ENCODE assay signal across 20 mouse cellular contexts in the genomic region with DNA sequence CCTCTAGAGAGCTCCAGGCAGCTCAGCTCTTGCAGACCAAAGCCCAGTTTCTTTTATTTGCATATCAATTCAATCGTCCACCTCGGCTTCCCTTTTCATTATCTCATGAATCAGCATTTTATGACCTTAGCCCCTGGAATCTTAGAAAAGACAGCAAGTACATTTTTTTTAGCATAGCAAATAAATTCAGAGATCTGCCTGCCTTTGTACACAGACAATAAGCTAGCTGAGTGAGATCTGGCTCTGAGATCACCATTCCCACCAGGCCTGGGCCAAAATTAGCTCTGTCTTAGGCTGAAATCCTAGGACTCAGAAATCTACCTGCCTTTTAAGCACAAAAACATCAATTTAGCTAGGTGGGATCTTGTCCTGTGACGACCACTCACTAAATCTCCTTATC.
A peak's percentile ranks its signal among the peaks of the same experiment; 100 is the strongest.
DNase-seq lines count a peak whose midpoint lies in the region; ATAC-seq and TF ChIP-seq lines count a peak whose summit lies in the region.
"Had no signal": no experiment of that assay in that cellular context is flagged by ENCODE, and none has a peak within 500 bp of the region (broad histone marks: within the 10 kb centered on the region; RNA-seq: fewer than 3 reads in every experiment).

No protein-coding gene starts in this region.

- intact Hi-C loops in left cerebral cortex, postnatal 25 days (cut with DNase I) = no loop called here
- intact Hi-C loops in gastrocnemius, adult 2 months (cut with DNase I) = no loop called here

- peak; percentile 5 for DNase-seq in heart, adult 11 months
- peak; percentile 48 for DNase-seq in NIH3T3 (ENCODE audit: low read depth)
- no peak for DNase-seq in left cerebral cortex, postnatal 25 days (ENCODE audit: low spot score in 2 of 2)
- no peak for DNase-seq in gastrocnemius, adult 2 months
- DNase-seq: adrenal gland, adult 8-10 months; cerebellum, adult 9-11 months; gastrocnemius, postnatal 36 days; kidney, adult 11 months; lung, postnatal 10 days; right cerebral cortex, postnatal 4 days; thymus, adult 2 months had no signal

- 49% methylated on average over 3 of the region's 3 CpGs for WGBS in heart, embryonic 11.5 days (ENCODE audit: insufficient replicate concordance)
- WGBS in hindbrain, embryonic 13.5 days = 22% methylated on average over 3 of the region's 3 CpGs
- WGBS in midbrain, embryonic 15.5 days = 25% methylated on average over 3 of the region's 3 CpGs

- no peak overlapping the region for H3K9ac ChIP-seq in heart, embryonic 11.5 days (ENCODE audit: low read depth, low read length)
- H3K9ac ChIP-seq in hindbrain, embryonic 13.5 days = no peak overlapping the region
- no peak overlapping the region for H3K9ac ChIP-seq in midbrain, embryonic 15.5 days
- H3K9ac ChIP-seq: embryonic facial prominence, embryonic 13.5 days; limb, embryonic 15.5 days; liver, embryonic 15.5 days had no signal

- no peaks in the 10 kb centered on the region for H3K4me1 ChIP-seq in heart, embryonic 11.5 days (ENCODE audit: control insufficient read depth, insufficient read depth, low read length)
- H3K4me1 ChIP-seq in hindbrain, embryonic 13.5 days (replicated peaks) = peaks cover 14% of the 10 kb centered on the region; the same call in 1 of the 2 replicates
- H3K4me1 ChIP-seq in midbrain, embryonic 15.5 days = peaks cover 9% of the 10 kb centered on the region
- H3K4me1 ChIP-seq: embryonic facial prominence, embryonic 13.5 days; limb, embryonic 15.5 days; liver, embryonic 15.5 days; megakaryocyte, embryonic 14.5 days had no signal

- ATAC-seq in heart, embryonic 11.5 days (replicated peaks; ENCODE audit: insufficient number of reproducible peaks, low FRiP score, low TSS enrichment) = no peak
- ATAC-seq in hindbrain, embryonic 13.5 days (ENCODE audit: low FRiP score) = no peak
- ATAC-seq in midbrain, embryonic 15.5 days (replicated peaks) = no peak
- ATAC-seq: Patski had no signal

- TF ChIP-seq CTCF in gastrocnemius, adult 2 months (IDR thresholded peaks at IDR 0.05) = no peak

- H3K36me3 ChIP-seq in heart, embryonic 11.5 days (ENCODE audit: control insufficient read depth, insufficient read depth, low read length) = no peaks in the 10 kb centered on the region
- H3K36me3 ChIP-seq in hindbrain, embryonic 13.5 days = no peaks in the 10 kb centered on the region
- H3K36me3 ChIP-seq in midbrain, embryonic 15.5 days (replicated peaks) = no peaks in the 10 kb centered on the region
- H3K36me3 ChIP-seq: embryonic facial prominence, embryonic 13.5 days; limb, embryonic 15.5 days; liver, embryonic 15.5 days had no signal

- H3K4me3 ChIP-seq in heart, embryonic 11.5 days (ENCODE audit: low read depth, low read length) = no peak overlapping the region
- H3K4me3 ChIP-seq in hindbrain, embryonic 13.5 days = no peak overlapping the region
- H3K4me3 ChIP-seq in midbrain, embryonic 15.5 days = no peak overlapping the region
- no peak overlapping the region for H3K4me3 ChIP-seq in gastrocnemius, adult 2 months
- H3K4me3 ChIP-seq: embryonic facial prominence, embryonic 13.5 days; limb, embryonic 15.5 days; liver, embryonic 15.5 days; megakaryocyte, embryonic 14.5 days; myocyte had no signal

- no peaks in the 10 kb centered on the region for H3K27me3 ChIP-seq in heart, embryonic 11.5 days (ENCODE audit: control insufficient read depth, insufficient read depth, low read length)
- H3K27me3 ChIP-seq in hindbrain, embryonic 13.5 days = no peaks in the 10 kb centered on the region
- no peaks in the 10 kb centered on the region for H3K27me3 ChIP-seq in midbrain, embryonic 15.5 days (replicated peaks)
- H3K27me3 ChIP-seq: embryonic facial prominence, embryonic 13.5 days; limb, embryonic 15.5 days; liver, embryonic 15.5 days; megakaryocyte, embryonic 14.5 days; Patski had no signal

- H3K27ac ChIP-seq in heart, embryonic 11.5 days (ENCODE audit: low read depth, low read length) = no peak overlapping the region
- H3K27ac ChIP-seq in hindbrain, embryonic 13.5 days = peak overlapping the region; percentile 70
- H3K27ac ChIP-seq in midbrain, embryonic 15.5 days = 0 out of 2 replicates have a peak overlapping the region, but pooled peaks have one; percentile 27
- H3K27ac ChIP-seq in gastrocnemius, adult 2 months = no peak overlapping the region
- H3K27ac ChIP-seq: embryonic facial prominence, embryonic 13.5 days; limb, embryonic 15.5 days; liver, embryonic 15.5 days had no signal

- no peaks in the 10 kb centered on the region for H3K9me3 ChIP-seq in heart, embryonic 11.5 days (replicated peaks; ENCODE audit: control insufficient read depth, low read length)
- H3K9me3 ChIP-seq in hindbrain, embryonic 13.5 days = no peaks in the 10 kb centered on the region
- H3K9me3 ChIP-seq in midbrain, embryonic 15.5 days = no peaks in the 10 kb centered on the region
- H3K9me3 ChIP-seq: embryonic facial prominence, embryonic 13.5 days; limb, embryonic 15.5 days; liver, embryonic 15.5 days had no signal

- no peak overlapping the region for H3K4me2 ChIP-seq in heart, embryonic 11.5 days
- no peak overlapping the region for H3K4me2 ChIP-seq in hindbrain, embryonic 13.5 days
- H3K4me2 ChIP-seq in midbrain, embryonic 15.5 days = no peak overlapping the region
- H3K4me2 ChIP-seq: embryonic facial prominence, embryonic 13.5 days; limb, embryonic 15.5 days; liver, embryonic 15.5 days had no signal

Comparison
In these comparisons a context has a peak if more than half of its experiments do, and no peak if none do; other contexts are left out.
1. DNase-seq: peak in heart, adult 11 months (single experiment) and NIH3T3 (single experiment); none in left cerebral cortex, postnatal 25 days (0 of 2) and gastrocnemius, adult 2 months (single experiment).
2. H3K27ac ChIP-seq: peak in hindbrain, embryonic 13.5 days (single experiment) and midbrain, embryonic 15.5 days (single experiment); none in heart, embryonic 11.5 days (single experiment) and gastrocnemius, adult 2 months (single experiment).